Mouse (Mus musculus) lung, postnatal 0 days (tissue): ENCODE results near the gene Rab21. TPM values are rescaled to one million over a fixed set of nuclear protein-coding genes. Genes with fewer than 3 reads are reported as not detected.

Experiments
- ATAC-seq: fragments of 200-750 bp; cut with Nextera tagmentation; 2 replicates; pipeline ENCODE4 v1.8.0; 2017; ENCODE audit warnings: moderate library complexity
- DNase-seq: peaks from one replicate; pipeline ENCODE4 v3.0.0-alpha.2; 2016; ENCODE audit warnings: low spot score
- H3K27ac ChIP-seq: fragments of 300-500 bp; sonication (generic); 2 replicates; pipeline ENCODE4 v1.5.1; 2014; ENCODE audit warnings: antibody characterized with exemption, mild to moderate bottlenecking, low read length, mixed read lengths
- H3K27me3 ChIP-seq: fragments of 300-500 bp; sonication (generic); replicated peaks from 2 replicates; pipeline ENCODE4 v1.6.1; 2014; ENCODE audit warnings: low read length, mixed read lengths; ENCODE audit not compliant: insufficient read depth
- H3K36me3 ChIP-seq: fragments of 300-500 bp; sonication (generic); 2 replicates; pipeline ENCODE4 v1.6.1; 2014; ENCODE audit warnings: low read length, mixed read lengths; ENCODE audit not compliant: insufficient read depth
- H3K4me1 ChIP-seq: fragments of 300-500 bp; sonication (generic); 2 replicates; pipeline ENCODE4 v1.6.1; 2014; ENCODE audit warnings: antibody characterized with exemption, low read depth, low read length, mixed read lengths; ENCODE audit not compliant: insufficient read depth
- H3K4me2 ChIP-seq: fragments of 300-500 bp; sonication (generic); replicated peaks from 2 replicates; pipeline ENCODE4 v1.6.1; 2014; ENCODE audit warnings: low read depth, mild to moderate bottlenecking, low read length, moderate library complexity, mixed read lengths
- H3K4me3 ChIP-seq: fragments of 300-500 bp; sonication (generic); 2 replicates; pipeline ENCODE4 v1.5.1; 2014; ENCODE audit warnings: low read depth, low read length
- H3K9ac ChIP-seq: fragments of 300-500 bp; sonication (generic); replicated peaks from 2 replicates; pipeline ENCODE4 v1.6.1; 2014; ENCODE audit warnings: low read depth, mild to moderate bottlenecking
- H3K9me3 ChIP-seq: fragments of 300-500 bp; sonication (generic); 2 replicates; pipeline ENCODE4 v1.6.1; 2016; ENCODE audit warnings: low read length, mixed read lengths
- CTCF ChIP-seq: IDR thresholded peaks from 2 replicates; pipeline ENCODE4 v1.5.1; 2016; ENCODE audit warnings: antibody characterized with exemption, mild to moderate bottlenecking
- EP300 ChIP-seq: IDR thresholded peaks from 2 replicates; pipeline ENCODE4 v1.6.1; 2016; ENCODE audit warnings: antibody characterized with exemption, mild to moderate bottlenecking, control low read depth
- WGBS: fragments of 180-500 bp; shearing (Covaris S2); extraction: QIAGEN DNeasy Blood & Tissue Kit; methylation state at CpG from one replicate; pipeline ENCODE4 v1.1.7; 2014; 5-methylcytosine and 5-hydroxymethylcytosine counted together
- polyA plus RNA-seq: library from polyadenylated mRNA; unstranded; fragments of >200 nt; fragmentation: Nextera tagmentation; extraction: Ambion mirVana; gene quantifications from 2 replicates; pipeline ENCODE4 v1.2.1, GENCODE M21; 2015

Rab21 gene
- polyA plus RNA-seq, result 9.1 and 10.1 TPM in 2 replicates

DNA sequence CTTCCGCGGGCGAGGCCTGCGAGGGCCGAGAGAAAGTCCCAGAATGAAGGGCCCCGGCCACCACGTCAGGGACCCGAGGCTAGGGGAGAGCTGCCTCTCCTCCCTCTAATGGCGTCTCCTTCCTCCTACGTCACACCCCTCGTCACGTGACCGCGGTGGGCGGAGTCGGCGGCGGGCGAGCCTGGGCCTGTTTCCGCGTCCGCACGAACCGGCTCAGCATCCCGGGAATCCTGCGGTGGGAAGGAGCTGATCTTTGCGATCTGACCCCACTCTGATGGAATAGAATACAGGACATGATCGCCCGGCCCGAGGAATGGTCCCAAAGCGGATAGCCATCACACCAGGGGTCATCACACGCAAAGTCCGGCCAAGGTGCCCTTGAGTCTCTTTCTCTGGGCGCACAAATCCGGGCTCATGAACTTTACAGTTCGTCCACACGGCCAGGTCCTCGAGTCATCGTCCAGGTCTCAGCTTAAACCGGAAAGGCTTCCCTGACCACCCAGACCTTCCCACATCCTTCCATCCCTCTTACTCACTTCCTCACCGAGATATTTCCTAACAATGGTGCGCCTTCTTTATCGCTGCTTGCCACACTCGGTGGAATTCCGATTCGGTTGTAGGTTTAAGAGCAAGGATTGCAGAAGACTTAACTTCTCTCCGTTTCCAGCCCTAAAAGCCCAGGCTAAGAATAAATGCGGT is at the start of gene Rab21:
Gene Rab21, minus strand, starts transcription at position 122 of the 699 bp plus-strand sequence.
- Histone ChIP-seq H3K27me3 (no peaks in the 10 kb centered on the region), H3K9me3 (no peaks in the 10 kb centered on the region), H3K4me1 (peaks cover 15% of the 10 kb centered on the region; the same call in 1 of the 2 replicates), H3K9ac (peak within 1 kb of the TSS; percentile 92), H3K36me3 (no peaks in the 10 kb centered on the region), H3K4me3 (peak within 1 kb of the TSS; percentile 92), H3K27ac (peak within 1 kb of the TSS; percentile 98), H3K4me2 (peak within 1 kb of the TSS; percentile 76)
- ATAC-seq (peak; percentile 93), DNase-seq (peak; percentile 95)
- under 1% methylated on average over 47 of the region's 48 CpGs for WGBS
- TF ChIP-seq EP300 (no peak; the same call in 1 of the 2 replicates), CTCF (no peak)

DNA sequence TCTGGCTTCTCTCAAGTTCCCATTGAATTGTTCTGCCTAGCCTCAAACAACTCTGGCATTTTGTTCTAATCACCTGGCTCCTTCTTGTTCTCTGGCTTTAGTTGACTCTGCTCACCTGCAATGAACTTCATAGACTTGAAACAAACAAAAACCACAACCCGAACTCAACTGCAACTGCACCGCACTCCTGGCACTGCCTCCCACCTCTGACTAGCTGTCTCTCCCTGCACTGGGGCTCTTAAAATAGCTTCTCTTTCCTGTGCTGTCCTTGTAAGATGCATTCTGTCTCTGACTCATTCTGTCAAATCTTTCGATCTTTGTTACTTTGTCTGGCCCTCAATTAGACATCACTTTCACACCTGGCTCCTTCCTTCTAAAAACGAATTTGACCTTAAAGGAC is 47.8 kb upstream of the Rab21 start:
- no peaks in the 10 kb centered on the region for H3K27me3 ChIP-seq
- H3K4me3 ChIP-seq, result peak overlapping the region; percentile 51; the same call in 1 of the 2 replicates
- H3K36me3 ChIP-seq, result no peaks in the 10 kb centered on the region
- H3K9ac ChIP-seq, result no peak overlapping the region
- no peak for TF ChIP-seq EP300
- no peak for TF ChIP-seq CTCF
- H3K27ac ChIP-seq, result peak overlapping the region; percentile 93
- no peak for ATAC-seq
- H3K4me1 ChIP-seq, result no peaks in the 10 kb centered on the region; the same call in 1 of the 2 replicates
- H3K9me3 ChIP-seq, result no peaks in the 10 kb centered on the region
- WGBS, result 76% methylated on average over 4 of the region's 4 CpGs
- H3K4me2 ChIP-seq, result peak overlapping the region; percentile 64
- DNase-seq, result no peak

- Histone ChIP-seq H3K9me3 (no peaks in the 10 kb centered on the region), H3K4me2 (peak overlapping the region; percentile 64), H3K36me3 (no peaks in the 10 kb centered on the region), H3K27ac (peak overlapping the region; percentile 93), H3K9ac (peak overlapping the region; percentile 37), H3K4me1 (no peaks in the 10 kb centered on the region; the same call in 1 of the 2 replicates), H3K27me3 (no peaks in the 10 kb centered on the region), H3K4me3 (peak overlapping the region; percentile 51)
- TF ChIP-seq CTCF (no peak), EP300 (no peak)
- no peak for DNase-seq
- 2% methylated on average over 9 of the region's 9 CpGs for WGBS
- ATAC-seq, result peak; percentile 14
Observed at GRCm38 (mm10) chr10:115362623-115362964, 47.2 kb upstream of the Rab21 start.

- peak within 1 kb of the TSS; percentile 51 for H3K4me3 ChIP-seq
- H3K27ac ChIP-seq, result peak within 1 kb of the TSS; percentile 93
- peak within 1 kb of the TSS; percentile 64 for H3K4me2 ChIP-seq
- no peaks in the 10 kb centered on the region; the same call in 1 of the 2 replicates for H3K4me1 ChIP-seq
- under 1% methylated on average over 39 of the region's 58 CpGs for WGBS
- ATAC-seq (peak; percentile 100), DNase-seq (peak; percentile 99)
- H3K9me3 ChIP-seq, result no peaks in the 10 kb centered on the region
- no peaks in the 10 kb centered on the region for H3K27me3 ChIP-seq
- H3K9ac ChIP-seq, result peak within 1 kb of the TSS; percentile 37
- 0 out of 2 replicates have a peak, but pooled peaks cover 1% of the 10 kb centered on the region for H3K36me3 ChIP-seq
- TF ChIP-seq CTCF (peak; percentile 20; the same call in 1 of the 2 replicates), EP300 (no peak)
Observed at GRCm38 (mm10) chr10:115361840-115362622, 46.6 kb upstream of the Rab21 start, which contains the start of gene Tmem19. TSS of gene Tmem19 (minus strand) at chr10:115362501.

GRCm38 (mm10) chr10:115359066-115359465 is 43.7 kb upstream of the Rab21 start:
- no peaks in the 10 kb centered on the region for H3K9me3 ChIP-seq
- H3K27ac ChIP-seq, result no peak overlapping the region
- H3K27me3 ChIP-seq, result no peaks in the 10 kb centered on the region
- no peaks in the 10 kb centered on the region; the same call in 1 of the 2 replicates for H3K4me1 ChIP-seq
- H3K4me3 ChIP-seq, result no peak overlapping the region
- no peak overlapping the region for H3K9ac ChIP-seq
- H3K4me2 ChIP-seq, result no peak overlapping the region
- TF ChIP-seq CTCF, result no peak
- no peak for TF ChIP-seq EP300
- WGBS, result 86% methylated on average over 7 of the region's 7 CpGs
- peaks cover 10% of the 10 kb centered on the region; the same call in 1 of the 2 replicates for H3K36me3 ChIP-seq
- ATAC-seq (no peak), DNase-seq (no peak)
